Mouse (Mus musculus): ENCODE data around the gene Pax6. TPM values are rescaled to one million over a fixed set of nuclear protein-coding genes. Genes with fewer than 3 reads are reported as not detected.

Gene Pax6
- polyA plus RNA-seq, 1 experiment = 0.08 TPM

DNA sequence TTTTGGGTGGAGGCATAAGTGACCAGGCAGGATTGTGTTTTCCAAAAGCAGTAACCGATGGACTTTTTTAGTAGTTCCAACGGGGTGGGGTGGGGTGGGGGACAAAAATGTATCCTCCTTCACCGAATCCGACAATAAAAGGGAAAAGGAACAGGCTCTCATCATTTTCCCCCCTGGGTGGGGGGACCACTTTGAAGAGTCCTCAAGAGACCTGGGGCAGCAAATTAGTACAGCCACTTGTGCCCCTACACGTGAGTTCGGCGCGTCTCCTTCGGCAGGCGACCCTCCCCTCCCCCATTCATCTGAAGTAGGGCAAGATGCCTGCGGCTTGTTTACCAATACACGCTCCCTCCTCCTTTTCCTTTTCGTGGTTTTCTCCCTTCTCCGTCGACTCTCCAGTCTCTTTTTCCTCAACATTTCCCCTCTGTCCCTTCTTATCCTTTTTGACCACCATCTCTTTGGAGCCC, 20.6 kb downstream of the Pax6 start:
- DNase-seq (ENCODE audit: low read depth in 1 of 2, low spot score in 2 of 2) = no peak
- WGBS = 8% methylated on average over 15 of the region's 15 CpGs
- H3K4me1 ChIP-seq (ENCODE audit: control insufficient read depth, insufficient read depth, insufficient read length) = no peaks in the 10 kb centered on the region
- H3K36me3 ChIP-seq (ENCODE audit: control insufficient read depth, insufficient read depth, low read length) = no peaks in the 10 kb centered on the region
- TF ChIP-seq CTCF (IDR thresholded peaks at IDR 0.05; ENCODE audit: extremely low read depth, insufficient read depth, insufficient read length, insufficient replicate concordance) (no peak), POLR2A (IDR thresholded peaks at IDR 0.05; ENCODE audit: low read depth, low read length) (no peak)
- peaks cover 26% of the 10 kb centered on the region for H3K27me3 ChIP-seq (ENCODE audit: control insufficient read depth, insufficient read depth, low read length)
- no peak overlapping the region for H3K4me3 ChIP-seq (ENCODE audit: extremely low read depth, insufficient read depth, insufficient read length)
- H3K27ac ChIP-seq (ENCODE audit: insufficient read depth, low read length) = no peak overlapping the region

GRCm38 (mm10) chr2:105689771-105690639, 21.3 kb downstream of the Pax6 start:
- H3K27me3 ChIP-seq (ENCODE audit: control insufficient read depth, insufficient read depth, low read length) = peaks cover 25% of the 10 kb centered on the region
- TF ChIP-seq CTCF (IDR thresholded peaks at IDR 0.05; ENCODE audit: extremely low read depth, insufficient read depth, insufficient read length, insufficient replicate concordance) (no peak), POLR2A (IDR thresholded peaks at IDR 0.05; ENCODE audit: low read depth, low read length) (no peak)
- no peaks in the 10 kb centered on the region for H3K36me3 ChIP-seq (ENCODE audit: control insufficient read depth, insufficient read depth, low read length)
- no peak overlapping the region for H3K27ac ChIP-seq (ENCODE audit: insufficient read depth, low read length)
- no peak overlapping the region for H3K4me3 ChIP-seq (ENCODE audit: extremely low read depth, insufficient read depth, insufficient read length)
- DNase-seq (ENCODE audit: low read depth in 1 of 2, low spot score in 2 of 2) = no peak
- H3K4me1 ChIP-seq (ENCODE audit: control insufficient read depth, insufficient read depth, insufficient read length) = no peaks in the 10 kb centered on the region
- 13% methylated on average over 28 of the region's 28 CpGs for WGBS

DNA sequence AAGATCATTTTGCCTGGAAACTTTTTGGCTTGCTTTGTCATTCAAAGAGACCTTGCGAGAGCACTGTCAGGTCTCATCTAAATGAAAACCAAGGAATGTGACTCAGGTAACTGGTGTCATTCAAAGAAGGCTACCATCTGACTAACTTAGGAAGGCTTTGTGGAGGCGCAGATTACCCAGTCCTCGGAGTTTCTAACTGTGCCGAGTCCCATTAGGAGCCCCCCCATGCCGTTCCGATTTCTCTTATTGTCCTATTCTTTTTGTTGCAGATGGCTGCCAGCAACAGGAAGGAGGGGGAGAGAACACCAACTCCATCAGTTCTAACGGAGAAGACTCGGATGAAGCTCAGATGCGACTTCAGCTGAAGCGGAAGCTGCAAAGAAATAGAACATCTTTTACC, 22.6 kb downstream of the Pax6 start:
- Histone ChIP-seq H3K4me1 (ENCODE audit: control insufficient read depth, insufficient read depth, insufficient read length) (no peaks in the 10 kb centered on the region), H3K36me3 (ENCODE audit: control insufficient read depth, insufficient read depth, low read length) (no peaks in the 10 kb centered on the region), H3K27ac (ENCODE audit: insufficient read depth, low read length) (no peak overlapping the region), H3K27me3 (ENCODE audit: control insufficient read depth, insufficient read depth, low read length) (peaks cover 17% of the 10 kb centered on the region), H3K4me3 (ENCODE audit: extremely low read depth, insufficient read depth, insufficient read length) (no peak overlapping the region)
- no peak for DNase-seq (ENCODE audit: low read depth in 1 of 2, low spot score in 2 of 2)
- WGBS = 20% methylated on average over 10 of the region's 10 CpGs
- no peak for TF ChIP-seq POLR2A (IDR thresholded peaks at IDR 0.05; ENCODE audit: low read depth, low read length)

- H3K4me3 ChIP-seq (ENCODE audit: extremely low read depth, insufficient read depth, insufficient read length) = no peak overlapping the region
- DNase-seq (ENCODE audit: low read depth in 1 of 2, low spot score in 2 of 2) = no peak
- H3K36me3 ChIP-seq (ENCODE audit: control insufficient read depth, insufficient read depth, low read length) = peaks cover 3% of the 10 kb centered on the region; the same call in 1 of the 2 replicates
- no peaks in the 10 kb centered on the region for H3K27me3 ChIP-seq (ENCODE audit: control insufficient read depth, insufficient read depth, low read length)
- TF ChIP-seq POLR2A (IDR thresholded peaks at IDR 0.05; ENCODE audit: low read depth, low read length) (no peak), CTCF (IDR thresholded peaks at IDR 0.05; ENCODE audit: extremely low read depth, insufficient read depth, insufficient read length, insufficient replicate concordance) (no peak)
- H3K27ac ChIP-seq (ENCODE audit: insufficient read depth, low read length) = no peak overlapping the region
- no peaks in the 10 kb centered on the region for H3K4me1 ChIP-seq (ENCODE audit: control insufficient read depth, insufficient read depth, insufficient read length)
- 99% methylated on average over 5 of the region's 5 CpGs for WGBS
Observed at GRCm38 (mm10) chr2:105697741-105698140, 29.0 kb downstream of the Pax6 start.

- no peak for DNase-seq (ENCODE audit: low read depth in 1 of 2, low spot score in 2 of 2)
- 94% methylated on average over 2 of the region's 2 CpGs for WGBS
- H3K4me1 ChIP-seq (ENCODE audit: control insufficient read depth, insufficient read depth, insufficient read length) = no peaks in the 10 kb centered on the region
- no peak overlapping the region for H3K4me3 ChIP-seq (ENCODE audit: extremely low read depth, insufficient read depth, insufficient read length)
- H3K36me3 ChIP-seq (ENCODE audit: control insufficient read depth, insufficient read depth, low read length) = peaks cover 3% of the 10 kb centered on the region; the same call in 1 of the 2 replicates
- no peak overlapping the region for H3K27ac ChIP-seq (ENCODE audit: insufficient read depth, low read length)
- TF ChIP-seq CTCF (IDR thresholded peaks at IDR 0.05; ENCODE audit: extremely low read depth, insufficient read depth, insufficient read length, insufficient replicate concordance) = no peak
- no peaks in the 10 kb centered on the region for H3K27me3 ChIP-seq (ENCODE audit: control insufficient read depth, insufficient read depth, low read length)
Observed at GRCm38 (mm10) chr2:105698631-105699030, 29.9 kb downstream of the Pax6 start.

DNA sequence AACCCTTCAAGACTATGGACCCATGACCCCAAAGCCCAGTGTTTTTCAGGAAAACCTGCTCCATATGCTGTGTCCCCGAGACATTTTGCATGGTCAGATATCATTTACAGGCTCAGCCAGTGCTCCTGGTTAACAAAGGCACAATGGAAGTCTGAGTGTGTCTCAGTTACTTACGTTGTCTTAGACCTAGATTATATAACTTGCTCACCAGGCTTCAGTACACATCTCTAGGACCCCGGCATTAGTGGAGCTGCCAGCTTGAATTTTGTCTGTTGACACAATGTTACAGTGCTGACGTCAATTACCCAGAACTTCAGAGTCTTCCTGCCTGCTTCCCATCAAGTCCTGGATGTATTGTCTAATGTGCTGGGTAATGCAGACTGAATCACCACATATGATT, 33.1 kb downstream of the Pax6 start:
- 92% methylated on average over 4 of the region's 4 CpGs for WGBS
- TF ChIP-seq CTCF (IDR thresholded peaks at IDR 0.05; ENCODE audit: extremely low read depth, insufficient read depth, insufficient read length, insufficient replicate concordance) (no peak), POLR2A (IDR thresholded peaks at IDR 0.05; ENCODE audit: low read depth, low read length) (no peak)
- Histone ChIP-seq H3K27me3 (ENCODE audit: control insufficient read depth, insufficient read depth, low read length) (no peaks in the 10 kb centered on the region), H3K4me1 (ENCODE audit: control insufficient read depth, insufficient read depth, insufficient read length) (no peaks in the 10 kb centered on the region), H3K4me3 (ENCODE audit: extremely low read depth, insufficient read depth, insufficient read length) (no peak overlapping the region), H3K36me3 (ENCODE audit: control insufficient read depth, insufficient read depth, low read length) (peaks cover 3% of the 10 kb centered on the region; the same call in 1 of the 2 replicates), H3K27ac (ENCODE audit: insufficient read depth, low read length) (no peak overlapping the region)
- DNase-seq (ENCODE audit: low read depth in 1 of 2, low spot score in 2 of 2) = no peak

DNA sequence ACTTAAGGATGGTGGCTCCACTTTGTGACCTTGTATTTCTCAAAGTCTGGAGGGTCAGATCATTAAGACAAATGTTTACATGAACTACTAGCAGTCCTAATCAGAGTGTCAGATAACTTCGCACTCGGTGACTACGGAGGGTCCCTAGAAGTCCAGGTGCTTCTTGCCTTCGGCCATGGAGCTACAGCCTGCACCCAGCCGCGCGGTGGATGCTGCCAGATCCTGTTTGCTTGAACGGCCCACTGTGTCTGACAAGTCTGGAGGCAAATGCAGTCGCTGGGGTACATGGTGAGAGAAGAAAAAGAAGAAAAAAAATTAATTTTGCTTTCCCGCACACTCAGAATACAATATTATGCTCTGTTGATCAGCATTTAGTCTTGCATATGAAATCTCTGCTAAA, 33.9 kb downstream of the Pax6 start:
- no peak for DNase-seq (ENCODE audit: low read depth in 1 of 2, low spot score in 2 of 2)

More for the DNA sequence above, 33.9 kb downstream of the Pax6 start:
- Histone ChIP-seq H3K36me3 (ENCODE audit: control insufficient read depth, insufficient read depth, low read length) (peaks cover 3% of the 10 kb centered on the region; the same call in 1 of the 2 replicates), H3K4me1 (ENCODE audit: control insufficient read depth, insufficient read depth, insufficient read length) (no peaks in the 10 kb centered on the region), H3K4me3 (ENCODE audit: extremely low read depth, insufficient read depth, insufficient read length) (no peak overlapping the region), H3K27ac (ENCODE audit: insufficient read depth, low read length) (no peak overlapping the region), H3K27me3 (ENCODE audit: control insufficient read depth, insufficient read depth, low read length) (no peaks in the 10 kb centered on the region)
- TF ChIP-seq CTCF (IDR thresholded peaks at IDR 0.05; ENCODE audit: extremely low read depth, insufficient read depth, insufficient read length, insufficient replicate concordance) (no peak), POLR2A (IDR thresholded peaks at IDR 0.05; ENCODE audit: low read depth, low read length) (no peak)
- WGBS = 95% methylated on average over 10 of the region's 10 CpGs

Measured in spleen, adult 2 months (tissue).